Mouse (Mus musculus) heart, postnatal 0 days (tissue): ENCODE measurements around the gene Dis3.

ENCODE experiments used
- CTCF ChIP-seq: IDR thresholded peaks from 2 replicates; pipeline ENCODE4 v1.5.1; 2016; ENCODE audit warnings: antibody characterized with exemption, control low read depth, low read depth
- EP300 ChIP-seq: IDR thresholded peaks from 2 replicates; pipeline ENCODE4 v1.6.1; 2016; ENCODE audit warnings: antibody characterized with exemption, low read depth

DNA sequence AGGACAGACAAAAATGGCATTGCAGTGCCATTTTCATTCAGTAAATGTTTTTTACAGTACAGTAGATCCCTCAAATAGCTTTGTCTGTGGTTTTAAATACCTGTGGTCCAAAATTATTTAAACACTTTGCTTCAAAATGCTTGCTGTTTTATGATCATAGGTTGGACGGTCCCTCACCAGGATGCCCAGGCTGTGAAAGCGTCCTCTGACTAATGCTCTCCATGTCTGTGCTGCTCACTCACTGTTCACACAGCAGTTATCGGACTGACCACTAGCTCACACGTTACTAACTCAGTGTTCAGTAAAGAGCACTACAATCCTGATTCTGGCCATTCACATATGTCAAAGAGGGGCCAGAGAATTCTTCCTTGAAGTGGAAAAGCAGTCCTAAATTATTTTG, 28.4 kb downstream of the Dis3 start:
- TF ChIP-seq EP300 (no peak), CTCF (no peak)
